Mouse (Mus musculus) left cerebral cortex, postnatal 10 days (tissue): ENCODE data around the gene Fam185a. TPM values are rescaled to one million over a fixed set of nuclear protein-coding genes. Genes with fewer than 3 reads are reported as not detected.

Experiments used
- DNase-seq, 2 experiments: peaks; one replicate each; pipeline ENCODE4 v3.0.0; 2021 to 2022; ENCODE audit warnings: low spot score in 2 of 2, mixed read lengths in 1 of 2; ENCODE audit errors: extremely low spot score in 1 of 2
- intact Hi-C: fragments of 180-260 bp; cut with DNase I; formaldehyde crosslinking; loops from one replicate; pipeline ENCODE4 v1.15.1; 2025
- total RNA-seq, 2 experiments: library from RNA; stranded (reverse); gene quantifications; 2 replicates each; pipeline ENCODE4 v1.2.3; 2021

The Fam185a gene
- total RNA-seq, 2 experiments from 2014 or later = 11.6 to 12.5 TPM

GRCm38 (mm10) chr5:21487306-21487705, 62.5 kb downstream of the Fam185a start:
- intact Hi-C loops = no loop called here
- no peak for DNase-seq

DNA sequence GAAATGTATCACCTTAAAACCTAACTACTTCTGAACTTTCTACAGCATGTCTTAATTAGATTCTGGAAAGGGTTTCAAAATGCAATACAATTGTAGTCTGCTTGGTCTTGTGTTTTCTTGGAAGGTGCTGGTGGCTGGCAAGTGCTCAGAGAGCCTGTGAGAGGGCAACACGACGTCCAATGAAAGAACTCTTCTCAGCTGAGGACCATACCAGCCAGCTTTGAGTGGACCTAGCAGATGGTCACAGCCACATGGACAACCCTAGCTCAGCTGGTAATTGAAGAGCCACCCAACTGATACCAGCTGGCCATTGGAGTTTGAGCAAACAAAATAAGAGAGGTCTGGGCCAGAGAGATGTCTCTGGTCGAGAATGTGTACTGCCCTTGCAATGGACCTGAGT, 63.0 kb downstream of the Fam185a start:
- intact Hi-C loops = no loop called here
- DNase-seq = no peak

GRCm38 (mm10) chr5:21488506-21488905, 63.7 kb downstream of the Fam185a start:
- intact Hi-C loops = no loop called here
- no peak for DNase-seq

- no peak for DNase-seq
Observed at GRCm38 (mm10) chr5:21489135-21489534, 64.4 kb downstream of the Fam185a start.

GRCm38 (mm10) chr5:21491469-21491868, 66.7 kb downstream of the Fam185a start:
- DNase-seq = no peak
- intact Hi-C loops = no loop called here

More at GRCm38 (mm10) chr5:21489135-21489534, 64.4 kb downstream of the Fam185a start:
- intact Hi-C loops = no loop called here

DNA sequence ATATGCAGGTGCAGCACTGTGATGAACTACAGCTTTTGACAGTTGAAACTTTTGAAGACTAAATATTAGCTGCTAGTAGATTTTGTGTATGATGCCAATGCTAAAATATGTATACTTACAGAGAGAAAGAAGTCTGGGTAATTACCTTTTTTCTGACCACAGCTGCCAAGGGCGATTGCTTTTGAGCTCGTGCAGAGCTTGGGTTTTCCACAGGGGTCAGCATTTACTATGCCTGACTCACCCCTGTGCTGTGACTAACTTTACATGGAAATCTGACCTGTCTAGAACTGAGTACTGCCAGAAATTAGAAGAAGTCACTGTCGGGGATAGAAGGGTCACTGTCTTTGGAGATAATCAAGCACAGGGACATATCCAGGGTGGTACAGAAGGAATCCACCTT, 67.5 kb downstream of the Fam185a start:
- DNase-seq = no peak
- intact Hi-C loops = no loop called here

GRCm38 (mm10) chr5:21493294-21493999, 68.7 kb downstream of the Fam185a start:
- intact Hi-C loops = no loop called here
- no peak for DNase-seq

DNA sequence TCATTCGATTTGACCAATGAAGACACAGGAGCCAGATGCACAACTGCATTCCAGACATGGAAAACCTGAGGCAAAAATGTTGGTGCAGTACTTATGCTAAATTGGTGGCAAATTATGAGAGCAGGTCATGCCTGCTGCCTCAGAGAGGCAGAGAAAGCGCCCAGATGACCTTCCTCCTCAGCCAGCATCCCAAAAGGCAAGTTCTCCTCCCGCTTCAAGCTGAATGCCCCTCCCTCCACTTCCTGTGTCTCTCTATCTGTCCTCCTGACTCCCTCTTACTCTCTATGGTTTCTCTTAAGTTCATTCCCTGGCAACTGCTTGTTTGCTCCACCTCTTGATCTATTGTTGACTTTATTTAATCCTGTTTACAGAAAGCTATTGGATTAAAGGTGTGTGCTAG, 70.0 kb downstream of the Fam185a start:
- intact Hi-C loops = no loop called here

GRCm38 (mm10) chr5:21496321-21496720, 71.6 kb downstream of the Fam185a start:
- DNase-seq = peak; percentile 19 to 43
- intact Hi-C loops = no loop called here

More for the DNA sequence above, 70.0 kb downstream of the Fam185a start:
- no peak for DNase-seq

DNA sequence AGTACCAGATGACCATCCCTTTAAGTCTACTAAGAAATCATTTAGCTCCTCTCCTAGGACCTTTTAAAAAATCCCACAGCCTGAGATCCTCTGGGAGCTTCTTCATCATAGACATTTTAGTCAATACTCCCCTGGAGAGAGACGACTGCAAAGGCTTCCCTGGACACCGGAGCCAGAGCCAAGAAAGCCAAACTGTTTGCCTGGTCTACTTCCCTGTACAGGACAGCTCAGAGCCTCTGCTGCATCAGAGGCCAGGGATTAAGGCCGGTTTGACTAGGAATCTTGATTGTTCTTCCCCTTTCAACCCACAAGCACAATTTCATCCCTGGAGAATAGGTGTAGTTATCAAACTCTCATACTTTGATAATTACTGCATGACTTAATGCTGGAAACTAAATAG, 72.1 kb downstream of the Fam185a start:
- intact Hi-C loops = no loop called here
- DNase-seq = no peak

DNA sequence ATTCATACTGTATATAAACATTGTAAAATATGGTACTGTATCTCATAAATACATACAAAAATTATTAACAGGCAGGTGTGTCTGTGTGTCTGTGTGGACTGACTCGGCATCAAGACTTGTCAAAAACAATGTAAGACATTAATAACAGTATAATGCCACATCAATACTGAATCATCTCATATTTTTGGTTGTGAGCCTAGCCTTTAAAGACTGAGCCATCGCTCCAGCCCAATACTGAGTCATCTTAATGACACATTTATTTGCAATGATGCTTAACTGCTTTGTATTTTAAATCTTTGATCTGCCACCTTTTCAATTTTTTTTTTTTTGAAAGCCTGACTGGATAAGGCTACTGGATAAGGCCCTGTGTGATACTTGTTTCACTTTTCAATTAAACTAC, 73.7 kb downstream of the Fam185a start:
- no peak for DNase-seq
- intact Hi-C loops = no loop called here

DNA sequence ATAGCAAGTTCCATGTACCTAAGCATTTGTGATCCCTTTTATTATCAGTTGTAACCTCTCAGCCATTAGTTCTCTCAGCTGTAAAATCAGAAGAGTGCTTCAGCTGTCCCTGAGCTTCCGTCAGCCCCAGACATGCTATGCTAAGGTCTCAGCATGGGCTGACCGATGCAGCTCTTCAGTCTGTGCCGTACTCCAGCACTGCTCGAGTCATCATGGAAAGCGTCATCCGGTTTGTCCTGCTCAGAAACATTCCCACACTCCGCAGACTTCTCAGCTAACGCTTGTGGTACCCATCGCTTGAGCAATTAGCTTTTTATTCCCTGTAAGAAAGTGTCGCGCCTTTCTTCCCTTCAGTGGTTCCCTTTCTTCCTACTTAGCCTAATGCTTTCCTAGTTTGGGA, 74.2 kb downstream of the Fam185a start:
- intact Hi-C loops = no loop called here

DNA sequence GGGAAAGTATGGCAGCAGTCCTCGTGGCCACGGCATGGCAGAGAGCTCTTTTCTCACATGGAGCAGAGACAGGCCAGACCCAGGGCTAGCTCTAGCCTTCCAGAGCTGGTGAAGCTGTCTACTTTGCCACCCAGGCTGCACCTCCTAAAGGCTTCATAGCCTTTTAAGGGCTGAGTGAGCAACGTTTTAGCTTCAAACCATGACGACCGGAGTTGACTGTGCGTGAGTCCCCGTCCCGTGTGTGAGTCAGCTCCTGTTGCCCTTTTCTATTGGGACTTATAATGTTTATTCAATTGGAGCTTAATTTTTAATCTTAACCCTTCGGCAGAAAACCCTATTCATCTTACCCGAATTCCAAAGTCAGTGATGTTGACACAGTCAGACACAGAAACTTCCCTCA, 75.4 kb downstream of the Fam185a start:
- intact Hi-C loops = no loop called here
- DNase-seq = no peak

More for the DNA sequence above, 74.2 kb downstream of the Fam185a start:
- no peak for DNase-seq

- no peak for DNase-seq
- intact Hi-C loops = no loop called here
Observed at GRCm38 (mm10) chr5:21500941-21501340, 76.2 kb downstream of the Fam185a start.

DNA sequence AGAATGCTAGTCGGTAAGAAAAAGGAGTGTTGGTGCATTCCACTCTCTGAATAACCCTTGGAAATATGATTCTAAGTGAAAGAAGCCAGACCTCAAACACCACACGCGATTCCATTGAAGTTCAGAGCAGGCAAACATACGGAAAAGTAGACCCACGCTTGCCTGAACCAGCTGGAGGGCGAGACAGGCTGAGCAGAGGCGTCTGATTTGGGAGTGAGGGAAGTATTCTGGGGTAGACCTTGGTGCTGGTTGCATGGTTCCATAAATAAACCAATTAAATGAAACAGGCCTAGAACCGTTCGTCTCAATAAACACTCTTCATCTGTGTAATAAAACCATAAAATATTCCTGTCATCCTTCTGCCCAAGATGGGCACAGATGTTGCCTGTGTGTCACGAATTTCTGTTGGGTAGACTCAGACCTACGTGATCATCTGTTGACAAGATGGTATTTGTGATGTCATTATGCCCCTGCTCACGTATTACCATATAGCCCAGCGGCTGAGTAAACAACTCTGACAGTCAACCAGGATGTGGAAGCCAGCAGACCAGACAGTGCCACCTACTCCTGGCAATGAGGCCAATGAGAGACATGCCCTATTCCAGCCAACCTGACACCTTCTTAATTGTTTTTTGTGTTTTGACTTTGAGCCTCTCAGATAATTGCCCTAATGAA, 78.3 kb downstream of the Fam185a start:
- intact Hi-C loops = no loop called here
- peak in 1 of 2 experiments; percentile 14 for DNase-seq

GRCm38 (mm10) chr5:21505159-21505558, 80.4 kb downstream of the Fam185a start:
- intact Hi-C loops = no loop called here
- DNase-seq = no peak

DNA sequence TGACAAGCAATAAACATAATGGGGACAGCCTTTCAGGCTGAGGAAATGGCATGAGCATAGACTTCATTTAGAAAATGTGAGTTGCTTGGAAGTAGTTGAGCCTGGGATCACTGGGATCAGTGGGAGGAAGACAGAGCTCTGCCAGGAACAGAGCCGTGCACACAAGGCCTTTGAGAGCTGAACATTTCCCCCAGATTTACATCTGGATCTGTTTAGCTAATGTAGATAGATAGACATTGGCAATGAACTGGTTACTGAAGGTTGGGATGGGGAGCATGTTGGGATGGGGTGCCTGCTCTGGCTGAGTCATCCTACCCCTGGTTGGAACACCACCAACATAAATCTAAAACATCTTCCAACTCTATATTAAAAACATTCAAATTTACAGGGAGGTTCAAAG, 82.1 kb downstream of the Fam185a start:
- intact Hi-C loops = no loop called here
- DNase-seq = no peak

DNA sequence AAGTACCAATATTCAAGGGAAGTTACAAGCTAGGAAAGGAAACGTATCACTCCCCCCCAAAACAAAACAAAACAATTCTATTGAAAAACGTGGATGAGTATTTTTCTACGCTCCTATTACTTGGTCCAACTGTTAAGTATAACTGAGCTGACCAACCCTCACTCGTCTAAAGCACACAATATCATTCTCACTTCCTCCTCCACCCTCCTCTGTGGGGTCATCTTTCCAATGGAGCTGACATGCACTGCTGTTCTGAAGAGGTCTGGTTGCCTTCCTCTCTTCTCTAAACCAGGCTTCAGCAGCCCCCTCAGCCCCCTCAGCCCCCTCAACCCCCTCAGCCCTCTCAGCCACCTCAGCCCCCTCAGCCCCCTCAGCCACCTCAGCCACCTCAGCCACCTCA, 85.0 kb downstream of the Fam185a start:
- intact Hi-C loops = no loop called here
- DNase-seq = no peak

DNA sequence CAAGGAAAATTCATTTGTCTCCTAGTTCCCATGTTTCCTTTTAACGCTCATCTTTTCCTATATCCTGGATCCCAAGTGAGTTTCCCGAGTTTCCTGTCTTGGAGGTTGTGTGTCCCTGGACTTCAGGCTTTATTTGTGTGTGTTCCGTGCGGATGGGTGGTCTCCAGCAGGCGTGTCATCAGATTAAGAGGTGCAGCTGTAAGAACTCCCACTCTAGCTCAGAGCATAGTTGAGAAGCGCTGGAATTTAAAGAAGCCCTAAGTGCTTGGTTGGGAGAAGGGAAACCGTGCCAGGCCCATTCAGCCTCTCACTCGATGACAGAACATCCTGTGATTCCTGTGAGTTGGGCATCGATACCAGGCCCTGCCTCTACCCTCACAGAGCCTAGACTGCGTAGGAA, 88.6 kb downstream of the Fam185a start:
- DNase-seq = no peak
- intact Hi-C loops = no loop called here

DNA sequence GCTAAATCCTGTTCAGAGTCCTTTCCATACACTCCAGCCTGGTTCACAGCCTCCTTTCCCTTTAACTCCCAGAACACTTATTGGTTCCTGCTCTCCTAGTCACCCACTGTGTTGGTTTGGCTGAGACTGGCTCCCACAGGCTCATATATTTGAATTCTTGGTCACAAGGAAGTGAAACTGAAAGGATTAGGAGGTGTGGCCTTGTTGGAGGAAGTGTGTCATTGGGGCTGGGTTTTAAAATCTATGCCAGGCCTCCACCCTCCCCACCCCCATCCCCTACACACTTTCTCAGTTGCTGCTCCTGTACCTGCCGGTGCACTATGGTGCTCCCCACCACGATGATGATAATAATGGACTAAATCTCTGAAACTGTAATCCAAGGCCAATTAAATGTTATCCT, 92.8 kb downstream of the Fam185a start:
- DNase-seq = no peak
- intact Hi-C loops = no loop called here

- intact Hi-C loops = no loop called here
- DNase-seq = no peak
Observed at GRCm38 (mm10) chr5:21518207-21518606, 93.4 kb downstream of the Fam185a start.
